Mouse (Mus musculus) layer of hippocampus, postnatal 14 days (tissue): ENCODE measurements around the gene Prkg1. TPM values are rescaled to one million over a fixed set of nuclear protein-coding genes. Genes with fewer than 3 reads are reported as not detected.

Experiments
- total RNA-seq, 2 experiments: library from RNA; stranded (reverse); gene quantifications; 2 replicates each; pipeline ENCODE4 v1.2.3; 2021

Gene Prkg1
- total RNA-seq, 2 experiments from 2014 or later: 21.9 to 23.4 TPM

Other genes with a start within 250 kb of the Prkg1 start
- gene A1cf, start 103.7 kb upstream of the Prkg1 start, total RNA-seq: not detected